Mouse (Mus musculus) neural tube, embryonic 11.5 days (tissue): ENCODE measurements at regions not wholly inside any gene's neighbourhood (a gene's known extent, or its start where the extent isn't known, plus 50 kb on each side); places are given as distances from the start of the nearest gene placed in this dataset.

Source experiments
- ATAC-seq: fragments of 200-750 bp; cut with Nextera tagmentation; 2 replicates; pipeline ENCODE4 v1.8.0; 2017; ENCODE audit warnings: moderate number of reproducible peaks, mild to moderate bottlenecking, moderate TSS enrichment, moderate library complexity; ENCODE audit not compliant: insufficient read depth, low FRiP score, low TSS enrichment
- DNase-seq: peaks from one replicate; pipeline ENCODE4 v3.0.0-alpha.2; 2015; ENCODE audit warnings: low spot score
- H3K27ac ChIP-seq: fragments of 300-500 bp; sonication (generic); 2 replicates; pipeline ENCODE4 v1.5.1; 2014; ENCODE audit warnings: low read depth, mild to moderate bottlenecking, low read length
- H3K27me3 ChIP-seq: fragments of 300-500 bp; sonication (generic); 2 replicates; pipeline ENCODE4 v1.6.1; 2014; ENCODE audit warnings: mild to moderate bottlenecking, low read length, mixed read lengths; ENCODE audit not compliant: control insufficient read depth, insufficient read depth
- H3K36me3 ChIP-seq: fragments of 300-500 bp; sonication (generic); 2 replicates; pipeline ENCODE4 v1.6.1; 2014; ENCODE audit warnings: mild to moderate bottlenecking, low read length, moderate library complexity, mixed read lengths; ENCODE audit not compliant: control insufficient read depth, insufficient read depth
- H3K4me1 ChIP-seq: fragments of 300-500 bp; sonication (generic); 2 replicates; pipeline ENCODE4 v1.6.1; 2014; ENCODE audit warnings: low read length, mixed read lengths; ENCODE audit not compliant: control insufficient read depth, insufficient read depth
- H3K4me2 ChIP-seq: fragments of 300-500 bp; sonication (generic); 2 replicates; pipeline ENCODE4 v1.6.1; 2014; ENCODE audit warnings: low read depth, mild to moderate bottlenecking, moderate library complexity
- H3K4me3 ChIP-seq: fragments of 300-500 bp; sonication (generic); 2 replicates; pipeline ENCODE4 v1.5.1; 2014; ENCODE audit warnings: low read depth, low read length
- H3K9ac ChIP-seq: fragments of 300-500 bp; sonication (generic); 2 replicates; pipeline ENCODE4 v1.6.1; 2014; ENCODE audit warnings: mild to moderate bottlenecking, low read length
- H3K9me3 ChIP-seq: fragments of 300-500 bp; sonication (generic); 2 replicates; pipeline ENCODE4 v1.6.1; 2016; ENCODE audit warnings: low read length; ENCODE audit not compliant: control insufficient read depth
- WGBS: fragments of 180-500 bp; shearing (Covaris S2); extraction: QIAGEN DNeasy Blood & Tissue Kit; methylation state at CpG from one replicate; pipeline ENCODE4 v1.1.7; 2014; 5-methylcytosine and 5-hydroxymethylcytosine counted together

GRCm38 (mm10) chr8:7808395-7808794, 852.6 kb downstream of the Efnb2 start:
- no peaks in the 10 kb centered on the region for H3K4me1 ChIP-seq
- ATAC-seq (no peak), DNase-seq (no peak)
- H3K36me3 ChIP-seq: no peaks in the 10 kb centered on the region
- 83% methylated on average over 1 of the region's 1 CpGs for WGBS
- H3K9me3 ChIP-seq: no peaks in the 10 kb centered on the region
- H3K9ac ChIP-seq: no peak overlapping the region
- H3K27ac ChIP-seq: no peak overlapping the region
- no peak overlapping the region for H3K4me3 ChIP-seq
- H3K27me3 ChIP-seq: no peaks in the 10 kb centered on the region
- H3K4me2 ChIP-seq: no peak overlapping the region

GRCm38 (mm10) chr8:7799221-7799620, 861.8 kb downstream of the Efnb2 start:
- no peak for ATAC-seq
- Histone ChIP-seq H3K4me3 (no peak overlapping the region), H3K9me3 (no peaks in the 10 kb centered on the region), H3K9ac (no peak overlapping the region), H3K4me2 (no peak overlapping the region), H3K4me1 (no peaks in the 10 kb centered on the region), H3K36me3 (no peaks in the 10 kb centered on the region), H3K27me3 (no peaks in the 10 kb centered on the region), H3K27ac (no peak overlapping the region)
- 81% methylated on average over 3 of the region's 3 CpGs for WGBS
- DNase-seq: no peak

DNA sequence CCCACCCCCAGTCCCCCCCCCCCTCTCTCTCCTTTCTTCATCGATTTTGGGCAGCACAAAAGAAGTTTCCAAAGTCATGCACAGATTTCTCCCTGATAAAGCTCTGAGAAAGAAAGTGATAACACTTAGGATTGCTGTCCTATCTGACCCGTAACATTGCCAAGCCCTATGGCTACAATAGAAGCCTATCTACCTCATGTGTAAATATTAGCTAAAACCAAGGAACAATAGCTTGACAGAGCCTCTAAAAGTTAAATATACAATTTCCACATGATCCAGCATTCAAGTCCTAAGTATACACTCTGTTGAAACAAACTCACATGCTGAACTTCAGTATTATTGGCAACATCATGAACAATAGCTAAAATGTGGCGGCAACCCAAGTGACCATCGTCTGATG, 864.9 kb downstream of the Efnb2 start:
- no peak overlapping the region for H3K27ac ChIP-seq
- no peaks in the 10 kb centered on the region for H3K27me3 ChIP-seq
- H3K4me2 ChIP-seq: no peak overlapping the region
- H3K9me3 ChIP-seq: no peaks in the 10 kb centered on the region
- H3K36me3 ChIP-seq: no peaks in the 10 kb centered on the region
- DNase-seq: no peak
- no peak overlapping the region for H3K9ac ChIP-seq
- no peak for ATAC-seq
- no peaks in the 10 kb centered on the region for H3K4me1 ChIP-seq
- 93% methylated on average over 4 of the region's 4 CpGs for WGBS
- H3K4me3 ChIP-seq: no peak overlapping the region

DNA sequence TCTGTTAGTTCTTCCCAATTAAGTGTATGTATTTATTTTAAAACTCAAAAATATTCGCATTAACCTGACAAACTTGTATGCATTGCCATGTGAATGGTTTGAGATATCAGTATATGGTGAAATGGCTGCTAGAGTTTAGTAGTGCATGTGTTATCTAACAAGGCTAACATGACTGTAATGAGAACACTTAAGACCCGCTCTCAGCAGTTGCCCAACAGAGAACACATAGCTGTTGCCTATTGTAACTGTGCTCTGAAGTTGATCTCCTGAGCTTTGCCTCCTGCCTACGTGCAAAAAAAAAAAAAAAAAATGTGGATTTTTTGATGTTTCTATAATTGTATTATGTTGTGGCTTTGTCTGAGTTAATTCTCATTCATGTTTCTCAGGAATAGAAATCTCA, 897.2 kb downstream of the Efnb2 start:
- DNase-seq: no peak
- H3K4me2 ChIP-seq: no peak overlapping the region
- H3K4me1 ChIP-seq: no peaks in the 10 kb centered on the region
- H3K27me3 ChIP-seq: no peaks in the 10 kb centered on the region
- no peaks in the 10 kb centered on the region for H3K9me3 ChIP-seq
- H3K9ac ChIP-seq: no peak overlapping the region
- H3K4me3 ChIP-seq: no peak overlapping the region
- no peak for ATAC-seq
- H3K27ac ChIP-seq: no peak overlapping the region
- no peaks in the 10 kb centered on the region for H3K36me3 ChIP-seq
- WGBS: 77% methylated on average over 3 of the region's 3 CpGs

- Histone ChIP-seq H3K36me3 (no peaks in the 10 kb centered on the region), H3K27ac (no peak overlapping the region), H3K4me2 (no peak overlapping the region), H3K9ac (no peak overlapping the region), H3K9me3 (no peaks in the 10 kb centered on the region), H3K4me1 (no peaks in the 10 kb centered on the region), H3K27me3 (no peaks in the 10 kb centered on the region), H3K4me3 (no peak overlapping the region)
- no peak for DNase-seq
- WGBS: 87% methylated on average over 4 of the region's 4 CpGs
- ATAC-seq: no peak
Observed at GRCm38 (mm10) chr8:7760987-7761386, 900.1 kb downstream of the Efnb2 start.

DNA sequence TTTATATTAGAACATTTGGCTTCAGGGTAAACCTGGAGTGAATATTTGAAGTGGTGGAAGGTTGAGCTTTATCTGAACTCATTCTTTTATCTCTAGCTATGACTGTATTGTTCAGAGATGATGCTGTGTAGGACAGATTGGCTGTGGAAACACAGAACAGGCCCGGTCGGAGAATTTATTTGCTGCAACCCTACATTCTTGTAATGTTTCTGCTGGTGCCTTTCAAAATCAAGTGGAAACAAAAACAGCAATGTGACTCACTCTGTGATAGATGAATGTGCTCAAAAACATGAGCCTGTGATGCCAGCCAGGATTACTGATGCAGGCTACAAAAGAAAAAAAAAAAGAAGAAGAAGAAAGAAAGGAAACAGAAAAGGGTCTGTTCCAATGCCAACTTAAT, 928.3 kb downstream of the Efnb2 start:
- ATAC-seq (no peak), DNase-seq (no peak)
- no peaks in the 10 kb centered on the region for H3K4me1 ChIP-seq
- H3K27me3 ChIP-seq: no peaks in the 10 kb centered on the region
- 86% methylated on average over 2 of the region's 2 CpGs for WGBS
- H3K36me3 ChIP-seq: no peaks in the 10 kb centered on the region
- H3K9ac ChIP-seq: no peak overlapping the region
- H3K4me2 ChIP-seq: no peak overlapping the region
- H3K9me3 ChIP-seq: no peaks in the 10 kb centered on the region
- H3K27ac ChIP-seq: no peak overlapping the region
- no peak overlapping the region for H3K4me3 ChIP-seq

DNA sequence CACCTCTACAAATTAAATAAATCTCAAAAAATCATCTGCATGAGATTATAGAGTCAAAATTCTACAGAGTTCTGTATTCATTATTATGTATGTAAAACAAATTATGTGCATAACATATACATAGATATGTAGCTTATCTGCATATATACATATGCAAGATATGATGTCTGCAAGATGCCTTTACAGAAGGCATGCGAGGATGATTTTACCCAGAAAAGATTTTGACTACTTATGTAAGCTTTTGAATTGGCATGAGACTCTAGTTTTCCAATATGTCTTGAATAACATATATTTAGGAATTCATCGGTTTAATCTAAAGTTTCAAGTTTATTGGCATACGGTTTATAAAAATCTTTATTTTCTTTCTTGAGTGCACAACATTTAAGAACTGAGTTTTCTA, 939.2 kb downstream of the Efnb2 start:
- DNase-seq (no peak), ATAC-seq (no peak)
- H3K4me1 ChIP-seq: no peaks in the 10 kb centered on the region
- no peak overlapping the region for H3K4me2 ChIP-seq
- no peak overlapping the region for H3K9ac ChIP-seq
- H3K9me3 ChIP-seq: no peaks in the 10 kb centered on the region
- no peak overlapping the region for H3K4me3 ChIP-seq
- H3K27me3 ChIP-seq: no peaks in the 10 kb centered on the region
- no peak overlapping the region for H3K27ac ChIP-seq
- H3K36me3 ChIP-seq: no peaks in the 10 kb centered on the region
- 92% methylated on average over 3 of the region's 3 CpGs for WGBS

DNA sequence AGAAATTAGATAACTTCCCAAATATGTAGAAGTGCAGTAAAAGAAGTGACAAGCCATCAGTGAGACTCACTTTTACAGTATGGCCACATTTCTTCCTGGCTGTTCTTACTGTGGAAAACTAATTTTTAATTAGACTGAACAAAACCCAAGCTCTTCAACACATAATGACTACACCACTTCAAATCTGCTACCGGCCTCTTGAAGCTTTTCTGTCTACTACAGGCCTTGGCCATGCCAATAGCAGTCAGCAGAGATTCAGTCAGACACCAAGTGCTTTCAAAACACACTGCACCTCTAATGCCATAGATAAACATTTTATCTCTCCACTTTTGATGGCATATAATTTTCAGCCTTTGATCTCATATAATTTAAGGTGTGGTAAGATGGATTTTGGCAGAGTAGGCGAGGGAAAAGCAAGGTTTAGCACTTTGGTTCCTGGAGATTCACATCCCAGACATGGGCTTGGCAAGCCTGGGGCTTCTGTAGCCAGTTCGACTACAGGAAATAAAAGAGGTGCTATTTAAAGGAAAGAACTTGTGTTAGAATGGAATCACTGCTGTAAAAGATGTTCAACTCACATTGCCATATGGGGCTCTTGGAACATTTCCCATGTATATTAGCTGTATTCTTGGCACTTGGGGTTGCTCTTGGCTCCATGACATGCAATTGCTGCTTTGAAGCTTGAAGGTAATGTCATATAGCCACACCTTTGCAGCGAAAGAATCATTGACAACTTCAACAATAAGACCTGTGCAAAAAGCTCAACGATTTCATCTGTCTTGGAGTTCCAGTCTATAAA, 941.9 kb downstream of the Efnb2 start:
- ATAC-seq: no peak
- Histone ChIP-seq H3K4me1 (no peaks in the 10 kb centered on the region), H3K27ac (no peak overlapping the region), H3K9me3 (no peaks in the 10 kb centered on the region), H3K4me3 (no peak overlapping the region), H3K27me3 (no peaks in the 10 kb centered on the region), H3K36me3 (no peaks in the 10 kb centered on the region), H3K4me2 (no peak overlapping the region), H3K9ac (no peak overlapping the region)
- no peak for DNase-seq
- WGBS: 91% methylated on average over 5 of the region's 5 CpGs

DNA sequence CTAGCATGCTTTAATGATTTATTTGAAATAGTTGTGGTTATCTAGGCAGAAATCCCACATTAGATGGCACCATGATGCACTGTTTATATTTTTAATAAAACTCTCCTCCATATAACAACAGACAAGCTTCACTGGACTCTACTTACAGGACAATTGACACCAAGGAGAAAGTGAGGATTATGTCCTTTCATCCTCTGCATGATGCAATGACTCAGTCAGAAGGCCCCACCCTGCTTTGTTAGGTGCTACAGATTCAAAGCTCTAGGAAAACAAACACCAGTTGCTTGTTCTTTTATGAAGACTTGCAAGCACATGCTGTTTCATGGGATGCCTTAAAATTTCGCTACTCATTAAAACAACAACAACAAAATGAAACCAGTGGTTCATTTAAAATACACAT, 950.3 kb downstream of the Efnb2 start:
- Histone ChIP-seq H3K27ac (no peak overlapping the region), H3K4me3 (no peak overlapping the region), H3K36me3 (no peaks in the 10 kb centered on the region), H3K9ac (no peak overlapping the region), H3K27me3 (no peaks in the 10 kb centered on the region), H3K9me3 (no peaks in the 10 kb centered on the region), H3K4me1 (no peaks in the 10 kb centered on the region), H3K4me2 (no peak overlapping the region)
- 70% methylated on average over 1 of the region's 1 CpGs for WGBS
- DNase-seq (no peak), ATAC-seq (no peak)
